9 mouse cellular contexts compared by ENCODE assay signal in genomic region chr10:93391296-93391695, GRCm38 (mm10).
DNase-seq lines count a peak whose midpoint lies in the region; ATAC-seq and TF ChIP-seq lines count a peak whose summit lies in the region.
"Had no signal": no experiment of that assay in that cellular context is flagged by ENCODE, and none has a peak within 500 bp of the region (broad histone marks: within the 10 kb centered on the region; RNA-seq: fewer than 3 reads in every experiment).

No protein-coding gene starts in this region.

- H3K9me3 ChIP-seq in heart, embryonic 14.5 days (ENCODE audit: control insufficient read depth, low read length) = no peaks in the 10 kb centered on the region

- 45% methylated on average over 5 of the region's 5 CpGs for WGBS in heart, embryonic 14.5 days
- 71% methylated on average over 5 of the region's 5 CpGs for WGBS in liver, adult 2 months
- WGBS in thymus, adult 2 months = 47% methylated on average over 5 of the region's 5 CpGs

- no peak overlapping the region for H3K4me3 ChIP-seq in heart, embryonic 14.5 days (ENCODE audit: control insufficient read depth in 1 of 2, insufficient read depth in 1 of 2, low read depth in 1 of 2, low read length in 2 of 2)
- H3K4me3 ChIP-seq in liver, adult 2 months (ENCODE audit: insufficient read depth, low read depth, low read length) = no peak overlapping the region
- no peak overlapping the region for H3K4me3 ChIP-seq in thymus, adult 2 months (ENCODE audit: control insufficient read depth, insufficient read depth, low read length)

- DNase-seq in 416B (ENCODE audit: low read depth) (peak; percentile 62), R1 (ENCODE audit: low read depth, low spot score) (peak; percentile 70)
- peak; percentile 4 for DNase-seq in liver, adult 2 months (ENCODE audit: extremely low read depth, low read depth, low spot score)
- no peak for DNase-seq in frontal cortex, postnatal 10 days (ENCODE audit: low spot score in 2 of 2)
- DNase-seq in thymus, adult 18-20 months = no peak
- DNase-seq in thymus, adult 2 months = no peak

- H3K27me3 ChIP-seq in heart, embryonic 14.5 days (ENCODE audit: control insufficient read depth, insufficient read depth, low read length) = no peaks in the 10 kb centered on the region
- H3K27me3 ChIP-seq in liver, adult 2 months (ENCODE audit: control insufficient read depth, insufficient read depth, low read length) = no peaks in the 10 kb centered on the region
- no peaks in the 10 kb centered on the region for H3K27me3 ChIP-seq in thymus, adult 2 months (ENCODE audit: control insufficient read depth, insufficient read depth, low read length)

- peaks cover 2% of the 10 kb centered on the region in 2 experiments; a peak in 1 of 4 replicates for H3K4me1 ChIP-seq in heart, embryonic 14.5 days (ENCODE audit: control insufficient read depth in 2 of 2, insufficient read depth in 2 of 2, low read length in 2 of 2)
- no peaks in the 10 kb centered on the region for H3K4me1 ChIP-seq in liver, adult 2 months (ENCODE audit: control insufficient read depth, insufficient read depth, low read length)
- peaks cover 4% of the 10 kb centered on the region; the same call in 1 of the 2 replicates for H3K4me1 ChIP-seq in thymus, adult 2 months (replicated peaks; ENCODE audit: control insufficient read depth, insufficient read depth, low read length)

- no peak overlapping the region for H3K9ac ChIP-seq in heart, embryonic 14.5 days (ENCODE audit: low read length)
- no peak overlapping the region for H3K9ac ChIP-seq in liver, adult 2 months (ENCODE audit: low read depth, low read length)

- no peak for TF ChIP-seq POLR2A in liver, adult 2 months (IDR thresholded peaks at IDR 0.05; ENCODE audit: extremely low read depth, insufficient read depth, low read length)
- no peak for TF ChIP-seq POLR2A in thymus, adult 2 months (IDR thresholded peaks at IDR 0.05; ENCODE audit: control insufficient read depth, extremely low read depth, insufficient read depth, low read length, poor library complexity)

- H3K36me3 ChIP-seq in heart, embryonic 14.5 days (ENCODE audit: control insufficient read depth, insufficient read depth, low read length) = no peaks in the 10 kb centered on the region
- H3K36me3 ChIP-seq in liver, adult 2 months (ENCODE audit: control insufficient read depth, insufficient read depth, low read length) = no peaks in the 10 kb centered on the region
- no peaks in the 10 kb centered on the region for H3K36me3 ChIP-seq in thymus, adult 2 months (ENCODE audit: control insufficient read depth, insufficient read depth, low read length)

- no peaks in the 10 kb centered on the region for H3K79me2 ChIP-seq in liver, adult 2 months (ENCODE audit: control insufficient read depth, insufficient read depth, low read length)

- peak; percentile 47; the same call in 1 of the 2 replicates for ATAC-seq in heart, embryonic 14.5 days (ENCODE audit: insufficient number of reproducible peaks, insufficient read depth, low FRiP score, low read depth)
- ATAC-seq in activated CD4-positive, CD25-positive, alpha-beta regulatory T cell, adult 4 months = no peak
- ATAC-seq: intestine, postnatal 0 days had no signal

- H3K4me2 ChIP-seq in heart, embryonic 14.5 days (ENCODE audit: low read length) = no peak overlapping the region

- no peak for TF ChIP-seq CTCF in liver, adult 2 months (IDR thresholded peaks at IDR 0.05; ENCODE audit: low read depth, low read length)
- no peak for TF ChIP-seq CTCF in thymus, adult 2 months (IDR thresholded peaks at IDR 0.05; ENCODE audit: borderline replicate concordance, control insufficient read depth, extremely low read depth, insufficient read depth, low read length, poor library complexity)

- peak overlapping the region; percentile 34 to 70; a peak in 3 of 4 replicates for H3K27ac ChIP-seq in heart, embryonic 14.5 days (replicated peaks in 1 of 2; ENCODE audit: control insufficient read depth in 1 of 2, insufficient read depth in 1 of 2, low read depth in 2 of 2, low read length in 2 of 2)
- no peak overlapping the region for H3K27ac ChIP-seq in liver, adult 2 months (replicated peaks; ENCODE audit: insufficient read depth, low read depth, low read length)
- H3K27ac ChIP-seq in thymus, adult 2 months (ENCODE audit: control insufficient read depth, insufficient read depth, low read length) = no peak overlapping the region

Comparison
In these comparisons a context has a peak if more than half of its experiments do, and no peak if none do; other contexts are left out.
1. DNase-seq: peak in 416B (single experiment), R1 (single experiment) and liver, adult 2 months (single experiment); none in frontal cortex, postnatal 10 days (0 of 2), thymus, adult 18-20 months (0 of 2) and thymus, adult 2 months (single experiment).
2. H3K27ac ChIP-seq: peak in heart, embryonic 14.5 days (2 of 2); none in liver, adult 2 months (single experiment) and thymus, adult 2 months (single experiment).